Mouse (Mus musculus): ENCODE data around the gene Nfkbie. TPM values are rescaled to one million over a fixed set of nuclear protein-coding genes. Genes with fewer than 3 reads are reported as not detected.

The Nfkbie gene
- total and polyA plus RNA-seq, 3 experiments = 78.7 to 136 (median 90.0) TPM

- dilution Hi-C loops (cut with MboI; ENCODE audit: extremely low pct_ligation_motif_present, extremely low pct_unique_long_range_greater_than_20kb, low sequenced_read_pairs) = no loop called here
- TF ChIP-seq ELF1 (IDR thresholded peaks at IDR 0.05; ENCODE audit: low read depth, low read length) (peak; percentile 53), SIN3A (IDR thresholded peaks at IDR 0.05; ENCODE audit: low read length) (peak; percentile 77), ZKSCAN1 (IDR thresholded peaks at IDR 0.05; ENCODE audit: borderline replicate concordance, low read depth, low read length) (no peak), SMC3 (IDR thresholded peaks at IDR 0.05; ENCODE audit: low read depth, low read length) (peak; percentile 93), IRF4 (IDR thresholded peaks at IDR 0.05; ENCODE audit: low read depth, low read length) (peak; percentile 22; the same call in 1 of the 2 replicates), POLR2A (IDR thresholded peaks at IDR 0.05; ENCODE audit: low read depth, low read length) (no peak), NELFE (IDR thresholded peaks at IDR 0.05; ENCODE audit: low read depth, low read length) (peak; percentile 54; the same call in 1 of the 2 replicates), E2F4 (IDR thresholded peaks at IDR 0.05; ENCODE audit: insufficient replicate concordance, low read depth, low read length) (no peak), ZC3H11A (IDR thresholded peaks at IDR 0.05; ENCODE audit: low read depth, low read length) (peak; percentile 76), TBP (conservative IDR thresholded peaks at IDR 0.05; ENCODE audit: low read depth, low read length) (no peak), BHLHE40 (IDR thresholded peaks at IDR 0.05; ENCODE audit: low read depth, low read length) (0 out of 2 replicates have a peak, but pooled peaks have one; percentile 14), MAZ (IDR thresholded peaks at IDR 0.05; ENCODE audit: low read depth, low read length) (peak; percentile 56; the same call in 1 of the 2 replicates), ZNF384 (IDR thresholded peaks at IDR 0.05; ENCODE audit: low read depth, low read length) (peak; percentile 10; the same call in 1 of the 2 replicates), TCF12 (IDR thresholded peaks at IDR 0.05; ENCODE audit: low read depth, low read length) (peak; percentile 60; the same call in 1 of the 2 replicates), MYC (IDR thresholded peaks at IDR 0.05; ENCODE audit: low read depth, low read length) (peak; percentile 48; the same call in 1 of the 2 replicates), CTCF (conservative IDR thresholded peaks at IDR 0.05 in 1 of 2, IDR thresholded peaks at IDR 0.05 in 1 of 2; ENCODE audit: low read depth in 2 of 2, low read length in 2 of 2) (peak; percentile 75 to 99), MAFK (IDR thresholded peaks at IDR 0.05; ENCODE audit: insufficient replicate concordance, low read length) (no peak), MXI1 (IDR thresholded peaks at IDR 0.05; ENCODE audit: low read depth, low read length) (0 out of 2 replicates have a peak, but pooled peaks have one; percentile 57), EP300 (IDR thresholded peaks at IDR 0.05; ENCODE audit: low read length) (0 out of 2 replicates have a peak, but pooled peaks have one; percentile 10)
- peak; percentile 86 for DNase-seq (ENCODE audit: extremely low read depth)
These were observed 3.6 kb upstream of the Nfkbie start for GRCm38 (mm10) chr17:45551816-45552451.

GRCm38 (mm10) chr17:45553065-45553464 is 2.4 kb upstream of the Nfkbie start:
- TF ChIP-seq HCFC1 (IDR thresholded peaks at IDR 0.05; ENCODE audit: low read depth, low read length) (no peak), MAX (IDR thresholded peaks at IDR 0.05; ENCODE audit: low read length) (no peak), NRF1 (IDR thresholded peaks at IDR 0.05; ENCODE audit: low read depth, low read length) (no peak), SMC3 (IDR thresholded peaks at IDR 0.05; ENCODE audit: low read depth, low read length) (no peak)
- Histone ChIP-seq H3K27ac (ENCODE audit: insufficient read depth, low read depth) (no peak overlapping the region), H3K79me2 (replicated peaks; ENCODE audit: control insufficient read depth, extremely low read depth, insufficient read depth, poor library complexity, severe bottlenecking) (peaks cover 21% of the 10 kb centered on the region), H3K9ac (ENCODE audit: insufficient read depth, low read depth) (no peak overlapping the region), H3K4me1 (ENCODE audit: control insufficient read depth in 1 of 2, insufficient read depth in 2 of 2) (peaks cover 14 to 42% of the 10 kb centered on the region in 2 experiments), H3K36me3 (replicated peaks in 1 of 2; ENCODE audit: control insufficient read depth in 1 of 2, insufficient read depth in 1 of 2, low read length in 1 of 2) (peaks cover 4 to 16% of the 10 kb centered on the region in 2 experiments), H3K27me3 (replicated peaks) (no peaks in the 10 kb centered on the region), H3K4me2 (ENCODE audit: insufficient read depth, low read depth, poor library complexity, severe bottlenecking) (no peak overlapping the region), H3K4me3 (replicated peaks in 1 of 3; ENCODE audit: low read depth in 2 of 3, low read length in 2 of 3, poor library complexity in 1 of 3) (no peak overlapping the region), H3K9me3 (replicated peaks; ENCODE audit: low read length) (no peaks in the 10 kb centered on the region)
- no peak for DNase-seq (ENCODE audit: extremely low read depth)
- in situ Hi-C loops (cut with MboI; ENCODE audit: low pct_ligation_motif_present, low pct_unique_long_range_greater_than_20kb, low sequenced_read_pairs) = loop anchor here (5.0 kb wide), 1 partner anchor 36 kb away; no protein-coding TSS in a partner anchor
- dilution Hi-C loops (cut with MboI; ENCODE audit: extremely low pct_ligation_motif_present, extremely low pct_unique_long_range_greater_than_20kb, low sequenced_read_pairs) = no loop called here

More at GRCm38 (mm10) chr17:45551816-45552451, 3.6 kb upstream of the Nfkbie start:
- H3K4me2 ChIP-seq (ENCODE audit: insufficient read depth, low read depth, poor library complexity, severe bottlenecking) = no peak overlapping the region
- H3K27me3 ChIP-seq (replicated peaks) = no peaks in the 10 kb centered on the region
- no peak overlapping the region for H3K9ac ChIP-seq (ENCODE audit: insufficient read depth, low read depth)
- in situ Hi-C loops (cut with MboI; ENCODE audit: low pct_ligation_motif_present, low pct_unique_long_range_greater_than_20kb, low sequenced_read_pairs) = loop anchor here (5.0 kb wide), 1 partner anchor 35 kb away; no protein-coding TSS in a partner anchor
- peaks cover 2 to 7% of the 10 kb centered on the region in 2 experiments for H3K36me3 ChIP-seq (replicated peaks in 1 of 2; ENCODE audit: control insufficient read depth in 1 of 2, insufficient read depth in 1 of 2, low read length in 1 of 2)
- peak overlapping the region; percentile 15; the same call in 1 of the 2 replicates for H3K27ac ChIP-seq (ENCODE audit: insufficient read depth, low read depth)
- H3K9me3 ChIP-seq (replicated peaks; ENCODE audit: low read length) = no peaks in the 10 kb centered on the region
- H3K79me2 ChIP-seq (replicated peaks; ENCODE audit: control insufficient read depth, extremely low read depth, insufficient read depth, poor library complexity, severe bottlenecking) = peaks cover 13% of the 10 kb centered on the region
- no peak overlapping the region for H3K4me3 ChIP-seq (replicated peaks in 1 of 3; ENCODE audit: low read depth in 2 of 3, low read length in 2 of 3, poor library complexity in 1 of 3)
- peaks cover 14 to 42% of the 10 kb centered on the region in 2 experiments for H3K4me1 ChIP-seq (ENCODE audit: control insufficient read depth in 1 of 2, insufficient read depth in 2 of 2)

All from CH12.LX (cell line).